Mouse (Mus musculus): ENCODE data around the gene Rasa3. TPM values are rescaled to one million over a fixed set of nuclear protein-coding genes. Genes with fewer than 3 reads are reported as not detected.

The Rasa3 gene
- polyA plus RNA-seq, 1 experiment from 2014 or later: 33.2 TPM

DNA sequence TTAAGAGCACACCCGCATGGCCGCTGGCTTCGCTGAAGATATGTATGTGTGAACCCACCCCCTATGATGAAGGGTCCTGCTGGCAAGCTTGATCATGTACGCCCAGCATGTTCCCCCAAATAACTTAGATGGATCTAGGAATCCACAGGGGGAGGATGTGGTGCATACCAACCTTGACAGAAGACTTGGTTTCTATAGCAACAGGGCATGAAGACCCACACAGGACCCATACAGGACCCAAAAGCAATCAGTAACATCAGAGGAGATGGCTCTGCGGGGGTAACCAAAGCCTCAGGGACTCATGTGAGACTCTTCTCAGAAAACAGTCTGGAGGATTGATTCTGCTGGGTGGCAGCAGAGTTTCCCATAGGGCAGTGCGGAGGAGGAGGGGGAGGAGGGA is 86.2 kb downstream of the Rasa3 start:
- peak; percentile 42 for ATAC-seq
- WGBS: 79% methylated on average over 6 of the region's 6 CpGs

DNA sequence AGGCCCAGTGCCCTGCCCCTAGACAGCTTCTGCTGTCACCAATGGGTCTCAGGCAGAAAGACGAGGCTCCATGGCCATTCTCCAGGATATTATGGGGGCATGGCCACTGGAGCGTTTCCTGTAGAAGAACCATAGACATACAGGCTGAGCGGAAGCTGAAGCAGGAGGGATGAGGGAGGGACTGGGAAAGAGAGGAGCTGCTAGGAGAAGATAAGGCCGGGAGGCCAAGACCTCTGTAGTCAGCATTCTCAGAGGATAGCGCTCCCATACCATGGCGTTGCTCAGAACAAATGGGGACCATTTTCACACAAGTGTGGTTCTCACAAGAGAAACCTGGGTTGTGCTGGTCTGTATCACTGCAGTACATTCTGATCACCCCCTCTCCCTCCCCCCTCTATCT is 88.3 kb downstream of the Rasa3 start:
- no peak overlapping the region for H3K27ac ChIP-seq (ENCODE audit: low read length)
- H3K4me1 ChIP-seq (ENCODE audit: control insufficient read depth, insufficient read depth, low read length): no peaks in the 10 kb centered on the region
- no peak overlapping the region for H3K9ac ChIP-seq (ENCODE audit: low read depth, low read length)
- no peaks in the 10 kb centered on the region for H3K27me3 ChIP-seq (ENCODE audit: control insufficient read depth, insufficient read depth, low read depth, low read length)
- H3K36me3 ChIP-seq (ENCODE audit: control insufficient read depth, insufficient read depth, low read length): peaks cover 5% of the 10 kb centered on the region; the same call in 1 of the 2 replicates
- no peak overlapping the region for H3K4me2 ChIP-seq (ENCODE audit: low read length)
- 80% methylated on average over 6 of the region's 6 CpGs for WGBS
- no peaks in the 10 kb centered on the region for H3K9me3 ChIP-seq (replicated peaks; ENCODE audit: control insufficient read depth, low read length, poor library complexity, severe bottlenecking)
- H3K4me3 ChIP-seq (ENCODE audit: low read depth, low read length): no peak overlapping the region
- no peak for ATAC-seq

More for the DNA sequence above, 86.2 kb downstream of the Rasa3 start:
- no peak overlapping the region for H3K4me3 ChIP-seq (ENCODE audit: low read depth, low read length)
- H3K4me1 ChIP-seq (ENCODE audit: control insufficient read depth, insufficient read depth, low read length): no peaks in the 10 kb centered on the region
- H3K4me2 ChIP-seq (ENCODE audit: low read length): no peak overlapping the region
- H3K9ac ChIP-seq (ENCODE audit: low read depth, low read length): no peak overlapping the region
- H3K9me3 ChIP-seq (replicated peaks; ENCODE audit: control insufficient read depth, low read length, poor library complexity, severe bottlenecking): no peaks in the 10 kb centered on the region
- no peak overlapping the region for H3K27ac ChIP-seq (ENCODE audit: low read length)
- no peaks in the 10 kb centered on the region for H3K36me3 ChIP-seq (ENCODE audit: control insufficient read depth, insufficient read depth, low read length)
- no peaks in the 10 kb centered on the region for H3K27me3 ChIP-seq (ENCODE audit: control insufficient read depth, insufficient read depth, low read depth, low read length)

DNA sequence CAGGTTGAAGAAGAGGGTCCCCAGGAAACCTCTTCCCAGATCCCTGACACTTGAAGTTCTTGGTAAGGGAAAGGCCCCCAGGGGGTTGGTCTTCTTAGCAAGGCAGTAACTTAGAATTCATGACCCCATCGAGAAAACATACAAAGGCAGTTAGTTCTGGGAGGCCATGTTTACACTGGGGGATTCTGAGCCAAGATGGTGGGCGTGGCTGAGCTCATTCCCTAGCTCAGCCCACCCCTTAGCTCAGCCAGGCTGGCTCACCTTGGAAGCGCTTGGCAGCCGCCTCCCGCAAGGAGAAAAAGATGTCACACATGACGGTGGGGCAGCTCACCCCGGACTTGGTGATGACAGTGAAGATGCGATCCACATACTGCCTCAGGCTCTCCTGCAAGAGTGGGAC is 92.8 kb downstream of the Rasa3 start:
- Histone ChIP-seq H3K4me1 (ENCODE audit: control insufficient read depth, insufficient read depth, low read length) (no peaks in the 10 kb centered on the region), H3K27me3 (ENCODE audit: control insufficient read depth, insufficient read depth, low read depth, low read length) (no peaks in the 10 kb centered on the region), H3K4me2 (ENCODE audit: low read length) (no peak overlapping the region), H3K36me3 (ENCODE audit: control insufficient read depth, insufficient read depth, low read length) (peaks cover 29% of the 10 kb centered on the region), H3K9me3 (replicated peaks; ENCODE audit: control insufficient read depth, low read length, poor library complexity, severe bottlenecking) (no peaks in the 10 kb centered on the region), H3K4me3 (ENCODE audit: low read depth, low read length) (no peak overlapping the region), H3K27ac (ENCODE audit: low read length) (no peak overlapping the region), H3K9ac (ENCODE audit: low read depth, low read length) (no peak overlapping the region)
- 83% methylated on average over 8 of the region's 8 CpGs for WGBS
- ATAC-seq: no peak

DNA sequence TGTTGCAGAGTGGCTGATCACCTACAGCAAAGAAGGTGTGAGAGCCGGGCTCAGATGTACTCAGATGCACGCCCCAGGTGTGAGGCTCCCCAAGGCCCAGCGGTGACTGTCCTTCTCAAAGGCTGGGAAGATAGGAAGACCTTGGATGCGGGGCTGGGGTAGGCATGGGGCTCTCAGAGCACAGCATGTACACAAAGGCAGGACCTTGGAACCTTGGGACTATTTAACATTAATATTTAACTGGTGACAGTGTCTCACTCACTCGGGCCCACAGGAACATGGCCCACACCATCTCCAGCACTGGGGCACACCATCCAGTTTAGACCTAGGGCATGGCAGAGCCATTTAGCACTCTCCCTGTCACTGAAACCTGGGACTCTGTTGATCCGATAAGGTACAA is 99.5 kb downstream of the Rasa3 start:
- no peaks in the 10 kb centered on the region for H3K4me1 ChIP-seq (ENCODE audit: control insufficient read depth, insufficient read depth, low read length)
- 98% methylated on average over 6 of the region's 6 CpGs for WGBS
- H3K27ac ChIP-seq (ENCODE audit: low read length): no peak overlapping the region
- ATAC-seq: no peak
- no peaks in the 10 kb centered on the region for H3K27me3 ChIP-seq (ENCODE audit: control insufficient read depth, insufficient read depth, low read depth, low read length)
- H3K36me3 ChIP-seq (ENCODE audit: control insufficient read depth, insufficient read depth, low read length): peaks cover 41% of the 10 kb centered on the region
- H3K4me2 ChIP-seq (ENCODE audit: low read length): no peak overlapping the region
- no peak overlapping the region for H3K4me3 ChIP-seq (ENCODE audit: low read depth, low read length)
- H3K9me3 ChIP-seq (replicated peaks; ENCODE audit: control insufficient read depth, low read length, poor library complexity, severe bottlenecking): no peaks in the 10 kb centered on the region
- H3K9ac ChIP-seq (ENCODE audit: low read depth, low read length): no peak overlapping the region

DNA sequence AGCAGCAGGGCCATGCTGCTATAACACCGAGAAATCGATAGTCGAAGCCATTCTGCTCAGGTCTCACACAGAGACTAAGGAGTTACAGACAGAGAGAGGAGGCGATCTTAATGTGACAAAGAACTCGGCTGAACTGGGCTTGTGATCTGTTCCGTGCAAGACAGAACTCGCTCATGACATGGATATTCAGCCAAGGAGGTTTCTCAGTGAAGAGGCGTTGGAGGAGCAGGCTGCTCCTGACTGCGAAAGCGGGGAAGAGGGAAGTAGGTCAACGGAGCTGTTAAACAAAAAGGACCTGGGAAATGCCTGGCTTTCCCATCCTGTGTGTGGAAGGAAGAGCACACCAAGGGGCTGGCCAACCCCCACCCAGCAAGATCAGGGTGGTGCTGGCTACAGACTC is 105.4 kb downstream of the Rasa3 start:
- Histone ChIP-seq H3K4me3 (ENCODE audit: low read depth, low read length) (no peak overlapping the region), H3K27me3 (ENCODE audit: control insufficient read depth, insufficient read depth, low read depth, low read length) (no peaks in the 10 kb centered on the region), H3K9ac (ENCODE audit: low read depth, low read length) (no peak overlapping the region), H3K27ac (ENCODE audit: low read length) (no peak overlapping the region), H3K4me1 (ENCODE audit: control insufficient read depth, insufficient read depth, low read length) (no peaks in the 10 kb centered on the region), H3K9me3 (replicated peaks; ENCODE audit: control insufficient read depth, low read length, poor library complexity, severe bottlenecking) (no peaks in the 10 kb centered on the region), H3K36me3 (ENCODE audit: control insufficient read depth, insufficient read depth, low read length) (peaks cover 15% of the 10 kb centered on the region), H3K4me2 (ENCODE audit: low read length) (no peak overlapping the region)
- no peak for ATAC-seq
- WGBS: 93% methylated on average over 11 of the region's 11 CpGs

DNA sequence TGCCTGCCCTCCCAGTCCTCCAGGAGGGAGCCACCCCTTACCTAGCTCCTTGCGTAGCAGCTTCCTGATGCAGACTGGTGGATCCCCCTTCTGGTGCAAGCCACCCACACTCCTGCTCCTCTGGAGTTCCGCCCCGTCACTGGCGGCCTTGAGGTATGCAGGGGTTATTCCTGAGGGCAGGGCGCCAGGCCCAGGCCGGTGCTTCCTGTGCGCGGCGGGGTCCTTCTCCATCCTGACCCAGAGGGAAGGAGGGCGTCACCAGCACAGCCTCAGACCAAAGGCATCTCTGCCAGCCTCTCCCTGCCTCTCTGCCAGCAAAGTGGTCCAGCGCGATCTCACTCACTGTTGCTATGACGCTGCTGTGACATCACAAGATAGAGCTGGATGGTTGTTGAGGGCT is 115.3 kb downstream of the Rasa3 start, which contains the start of gene 1700029H14Rik:
1700029H14Rik (minus strand) TSS at position 344 of the 400 bp plus-strand sequence.
- ATAC-seq: no peak
- H3K27me3 ChIP-seq (ENCODE audit: control insufficient read depth, insufficient read depth, low read depth, low read length): no peaks in the 10 kb centered on the region
- 41% methylated on average over 13 of the region's 13 CpGs for WGBS
- H3K36me3 ChIP-seq (ENCODE audit: control insufficient read depth, insufficient read depth, low read length): no peaks in the 10 kb centered on the region
- H3K9ac ChIP-seq (ENCODE audit: low read depth, low read length): no peak within 1 kb of the TSS
- no peaks in the 10 kb centered on the region for H3K9me3 ChIP-seq (replicated peaks; ENCODE audit: control insufficient read depth, low read length, poor library complexity, severe bottlenecking)
- H3K4me1 ChIP-seq (ENCODE audit: control insufficient read depth, insufficient read depth, low read length): no peaks in the 10 kb centered on the region
- no peak within 1 kb of the TSS for H3K27ac ChIP-seq (ENCODE audit: low read length)
- no peak within 1 kb of the TSS for H3K4me2 ChIP-seq (ENCODE audit: low read length)
- no peak within 1 kb of the TSS for H3K4me3 ChIP-seq (ENCODE audit: low read depth, low read length)

DNA sequence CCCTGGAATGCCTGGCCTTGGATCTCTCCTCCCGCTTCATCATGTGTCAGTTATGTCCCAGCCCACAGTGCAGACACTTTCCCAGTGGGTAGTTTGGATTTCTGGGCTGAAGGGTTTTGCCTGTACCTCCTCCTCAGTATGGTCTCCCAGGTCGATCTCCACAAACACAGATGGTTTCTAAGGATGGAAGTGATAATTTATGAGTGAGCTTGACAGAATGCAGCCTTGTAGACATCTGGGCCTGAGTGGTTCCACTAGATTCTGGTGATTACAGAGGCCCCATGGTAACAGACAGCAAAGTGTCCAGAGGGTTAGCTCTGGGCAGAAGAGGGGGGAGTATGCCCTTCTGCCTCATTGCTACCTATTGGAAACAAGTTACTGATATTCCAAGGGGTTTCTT is 119.9 kb downstream of the Rasa3 start:
- Histone ChIP-seq H3K9ac (ENCODE audit: low read depth, low read length) (no peak overlapping the region), H3K27me3 (ENCODE audit: control insufficient read depth, insufficient read depth, low read depth, low read length) (no peaks in the 10 kb centered on the region), H3K9me3 (replicated peaks; ENCODE audit: control insufficient read depth, low read length, poor library complexity, severe bottlenecking) (no peaks in the 10 kb centered on the region), H3K4me1 (ENCODE audit: control insufficient read depth, insufficient read depth, low read length) (no peaks in the 10 kb centered on the region), H3K27ac (ENCODE audit: low read length) (no peak overlapping the region), H3K4me2 (ENCODE audit: low read length) (no peak overlapping the region), H3K4me3 (ENCODE audit: low read depth, low read length) (no peak overlapping the region), H3K36me3 (ENCODE audit: control insufficient read depth, insufficient read depth, low read length) (no peaks in the 10 kb centered on the region)
- WGBS: 90% methylated on average over 2 of the region's 2 CpGs
- no peak for ATAC-seq

DNA sequence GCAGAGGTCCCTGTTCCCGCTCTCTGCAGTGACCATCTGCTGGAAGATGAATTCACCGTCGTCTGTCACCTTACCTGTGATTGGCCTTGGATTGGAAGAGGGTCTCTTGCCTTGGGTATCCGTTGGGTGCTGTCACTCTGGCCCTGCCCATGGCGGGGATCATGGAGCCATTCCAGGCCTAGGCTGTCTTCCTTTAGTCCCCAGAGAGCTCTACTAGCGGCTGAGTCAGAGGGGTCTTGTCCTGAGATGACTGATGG is 125.9 kb downstream of the Rasa3 start:
- no peak overlapping the region for H3K4me2 ChIP-seq (ENCODE audit: low read length)
- H3K27me3 ChIP-seq (ENCODE audit: control insufficient read depth, insufficient read depth, low read depth, low read length): no peaks in the 10 kb centered on the region
- H3K4me3 ChIP-seq (ENCODE audit: low read depth, low read length): no peak overlapping the region
- 95% methylated on average over 6 of the region's 6 CpGs for WGBS
- H3K9ac ChIP-seq (ENCODE audit: low read depth, low read length): no peak overlapping the region
- no peaks in the 10 kb centered on the region for H3K9me3 ChIP-seq (replicated peaks; ENCODE audit: control insufficient read depth, low read length, poor library complexity, severe bottlenecking)
- H3K36me3 ChIP-seq (ENCODE audit: control insufficient read depth, insufficient read depth, low read length): no peaks in the 10 kb centered on the region
- no peak overlapping the region for H3K27ac ChIP-seq (ENCODE audit: low read length)
- no peak; the same call in 1 of the 2 replicates for ATAC-seq
- H3K4me1 ChIP-seq (ENCODE audit: control insufficient read depth, insufficient read depth, low read length): no peaks in the 10 kb centered on the region

DNA sequence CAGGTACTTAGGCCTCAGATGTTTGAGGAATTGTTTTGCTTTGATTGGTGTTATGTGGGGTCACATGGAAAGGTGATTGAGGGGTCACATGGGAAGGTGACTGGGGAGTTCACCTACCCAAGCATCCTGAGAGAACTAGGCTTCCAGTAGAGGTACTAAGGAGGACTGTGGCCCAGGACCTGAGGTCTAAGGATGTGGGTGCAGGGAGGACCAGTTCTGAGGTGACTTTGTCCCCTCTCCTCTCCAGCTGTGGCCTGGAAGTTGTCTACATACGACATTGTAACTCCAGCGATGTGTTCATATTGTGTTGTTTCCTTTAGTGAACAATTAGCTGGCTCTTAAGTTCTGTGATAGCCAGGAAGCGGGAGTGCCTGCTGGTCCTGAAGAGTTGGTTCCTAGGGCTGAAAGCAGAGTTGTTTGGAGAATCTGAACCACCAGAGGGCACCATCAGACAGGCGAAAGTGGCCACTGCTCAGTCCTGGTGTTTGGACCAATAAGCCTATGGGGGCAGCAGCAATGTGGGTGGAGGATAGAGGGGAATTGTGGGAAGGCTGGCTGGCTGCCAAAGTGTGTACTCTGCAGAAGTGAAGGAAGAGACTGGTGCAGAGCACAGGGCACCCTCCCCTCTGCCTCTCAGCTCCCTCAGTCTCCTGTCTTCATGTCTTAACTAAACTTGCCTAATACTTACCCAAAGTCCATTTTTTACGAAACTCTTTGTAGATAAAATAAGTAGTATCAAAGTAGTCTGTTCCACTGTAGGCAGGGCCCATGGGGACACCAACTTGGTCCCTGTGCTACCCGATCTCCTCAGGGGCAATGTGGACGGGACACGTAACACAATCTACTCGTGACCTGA is 126.5 kb downstream of the Rasa3 start:
- no peaks in the 10 kb centered on the region for H3K36me3 ChIP-seq (ENCODE audit: control insufficient read depth, insufficient read depth, low read length)
- H3K27ac ChIP-seq (ENCODE audit: low read length): no peak overlapping the region
- WGBS: 58% methylated on average over 9 of the region's 9 CpGs
- H3K4me1 ChIP-seq (ENCODE audit: control insufficient read depth, insufficient read depth, low read length): no peaks in the 10 kb centered on the region
- H3K4me2 ChIP-seq (ENCODE audit: low read length): no peak overlapping the region
- H3K4me3 ChIP-seq (ENCODE audit: low read depth, low read length): no peak overlapping the region
- no peaks in the 10 kb centered on the region for H3K27me3 ChIP-seq (ENCODE audit: control insufficient read depth, insufficient read depth, low read depth, low read length)
- ATAC-seq: peak; percentile 93
- no peak overlapping the region for H3K9ac ChIP-seq (ENCODE audit: low read depth, low read length)
- H3K9me3 ChIP-seq (replicated peaks; ENCODE audit: control insufficient read depth, low read length, poor library complexity, severe bottlenecking): 0 out of 2 replicates have a peak, but pooled peaks cover under 1% of the 10 kb centered on the region
